Mouse (Mus musculus): Measurements from ENCODE around the gene Lgalsl. TPM values are rescaled to one million over a fixed set of nuclear protein-coding genes. Genes with fewer than 3 reads are reported as not detected.

The Lgalsl gene
- polyA plus RNA-seq, 1 experiment from 2014 or later: 55.1 TPM

DNA sequence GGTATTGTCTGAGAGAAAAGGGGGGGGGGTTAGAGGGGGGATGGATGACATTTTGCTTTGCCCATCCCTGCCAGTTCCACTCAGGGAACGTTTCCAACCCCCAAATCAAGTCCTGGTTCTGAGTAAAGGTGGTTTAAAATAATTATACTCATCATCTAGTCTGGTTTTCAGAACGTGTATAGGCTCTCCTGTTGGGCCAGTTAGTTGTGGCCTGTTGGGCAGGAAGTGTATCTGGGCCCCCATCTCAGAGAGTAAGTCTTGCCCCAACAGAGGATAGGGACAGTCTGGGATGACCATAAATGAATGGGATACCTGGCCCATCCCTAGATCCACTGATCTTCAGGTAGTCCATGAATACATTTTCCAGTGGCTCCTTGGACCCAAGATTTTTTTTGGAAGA is 48.2 kb downstream of the Lgalsl start:
- H3K9ac ChIP-seq: no peak overlapping the region
- WGBS: 58% methylated on average over 2 of the region's 2 CpGs

GRCm38 (mm10) chr11:20780312-20780711 is 50.5 kb downstream of the Lgalsl start:
- ATAC-seq (ENCODE audit: insufficient number of reproducible peaks, low FRiP score): no peak
- Histone ChIP-seq H3K27ac (ENCODE audit: poor library complexity, severe bottlenecking) (no peak overlapping the region), H3K4me3 (no peak overlapping the region), H3K36me3 (no peaks in the 10 kb centered on the region), H3K9me3 (replicated peaks) (peaks cover 18% of the 10 kb centered on the region), H3K9ac (no peak overlapping the region), H3K4me1 (replicated peaks) (peaks cover 7% of the 10 kb centered on the region; the same call in 1 of the 2 replicates), H3K27me3 (replicated peaks) (no peaks in the 10 kb centered on the region), H3K4me2 (no peak overlapping the region)
- 81% methylated on average over 4 of the region's 4 CpGs for WGBS

More for the DNA sequence above, 48.2 kb downstream of the Lgalsl start:
- no peak for ATAC-seq (ENCODE audit: insufficient number of reproducible peaks, low FRiP score)
- Histone ChIP-seq H3K27ac (ENCODE audit: poor library complexity, severe bottlenecking) (no peak overlapping the region), H3K9me3 (replicated peaks) (peaks cover 15% of the 10 kb centered on the region), H3K4me3 (no peak overlapping the region), H3K4me2 (no peak overlapping the region), H3K36me3 (no peaks in the 10 kb centered on the region), H3K27me3 (replicated peaks) (no peaks in the 10 kb centered on the region), H3K4me1 (replicated peaks) (peaks cover 7% of the 10 kb centered on the region; the same call in 1 of the 2 replicates)

DNA sequence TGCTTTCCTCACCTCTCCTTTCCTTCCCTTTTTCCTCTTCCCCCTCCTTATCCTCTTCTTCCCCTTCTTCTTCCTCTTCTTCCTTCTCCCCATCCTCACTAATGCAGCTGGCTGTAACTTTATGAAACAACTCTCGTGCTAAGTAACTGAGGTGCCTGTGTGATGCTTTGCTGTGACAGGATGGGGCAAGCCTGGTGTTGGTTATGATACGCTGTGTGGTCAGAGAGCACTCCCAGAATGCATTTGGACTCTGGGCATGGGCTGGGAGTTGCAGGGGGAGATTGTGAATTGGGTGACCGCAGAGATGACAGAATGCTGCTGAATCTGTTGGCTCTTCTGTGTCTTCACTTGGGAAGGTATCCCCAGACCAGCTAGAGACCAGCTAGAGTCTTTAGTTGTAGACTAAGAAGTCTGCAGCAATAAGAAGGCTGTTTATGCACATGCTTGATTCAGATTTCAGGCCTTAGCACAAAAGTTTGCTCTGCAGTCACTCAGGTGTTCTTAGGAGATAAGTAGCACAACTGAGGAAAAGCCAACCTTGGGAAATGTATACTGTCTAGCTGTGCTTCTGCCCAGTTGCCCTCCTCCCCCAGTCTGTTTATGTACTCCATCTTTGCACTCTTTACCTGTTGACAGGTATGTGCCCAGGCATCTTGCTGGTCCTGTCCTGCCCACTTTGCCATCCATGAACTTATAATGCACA is 51.8 kb downstream of the Lgalsl start:
- peaks cover 7% of the 10 kb centered on the region; the same call in 1 of the 2 replicates for H3K4me1 ChIP-seq (replicated peaks)
- ATAC-seq (ENCODE audit: insufficient number of reproducible peaks, low FRiP score): no peak
- H3K27me3 ChIP-seq (replicated peaks): no peaks in the 10 kb centered on the region
- H3K9ac ChIP-seq: no peak overlapping the region
- H3K27ac ChIP-seq (ENCODE audit: poor library complexity, severe bottlenecking): no peak overlapping the region
- no peak overlapping the region for H3K4me2 ChIP-seq
- H3K4me3 ChIP-seq: no peak overlapping the region
- H3K36me3 ChIP-seq: no peaks in the 10 kb centered on the region
- peaks cover 8% of the 10 kb centered on the region for H3K9me3 ChIP-seq (replicated peaks)
- WGBS: 73% methylated on average over 3 of the region's 3 CpGs

DNA sequence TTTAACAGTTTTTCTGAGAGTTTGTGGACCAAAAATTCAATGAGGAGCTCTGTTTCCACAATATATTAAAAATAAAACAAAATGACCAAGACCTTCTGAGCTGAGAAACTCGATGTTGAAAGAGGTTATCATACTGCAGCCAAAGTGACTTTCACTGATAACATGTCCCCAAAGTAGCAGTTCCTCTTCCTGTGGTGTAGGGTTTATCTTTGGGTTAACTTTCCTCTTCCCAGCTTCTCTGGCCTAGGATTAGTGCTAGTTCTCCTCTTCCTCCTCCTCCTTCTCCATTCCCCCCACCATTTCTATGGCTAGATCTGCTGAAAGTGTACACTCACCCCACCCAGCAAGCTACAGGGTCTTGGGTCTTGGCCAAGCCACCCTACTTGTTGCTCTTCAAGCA is 52.6 kb downstream of the Lgalsl start:
- H3K9ac ChIP-seq: no peak overlapping the region
- WGBS: 18% methylated on average over 1 of the region's 1 CpGs
- peaks cover 7% of the 10 kb centered on the region for H3K9me3 ChIP-seq (replicated peaks)
- H3K4me1 ChIP-seq (replicated peaks): peaks cover 7% of the 10 kb centered on the region; the same call in 1 of the 2 replicates
- ATAC-seq (ENCODE audit: insufficient number of reproducible peaks, low FRiP score): no peak
- H3K4me2 ChIP-seq: no peak overlapping the region
- H3K27me3 ChIP-seq (replicated peaks): no peaks in the 10 kb centered on the region
- H3K4me3 ChIP-seq: no peak overlapping the region
- H3K27ac ChIP-seq (ENCODE audit: poor library complexity, severe bottlenecking): no peak overlapping the region
- H3K36me3 ChIP-seq: no peaks in the 10 kb centered on the region

GRCm38 (mm10) chr11:20776668-20777067 is 54.2 kb downstream of the Lgalsl start:
- Histone ChIP-seq H3K4me1 (replicated peaks) (peaks cover 7% of the 10 kb centered on the region; the same call in 1 of the 2 replicates), H3K4me3 (no peak overlapping the region), H3K27ac (ENCODE audit: poor library complexity, severe bottlenecking) (no peak overlapping the region), H3K36me3 (no peaks in the 10 kb centered on the region), H3K9ac (no peak overlapping the region), H3K27me3 (replicated peaks) (no peaks in the 10 kb centered on the region), H3K4me2 (no peak overlapping the region), H3K9me3 (replicated peaks) (peaks cover 7% of the 10 kb centered on the region)
- no peak for ATAC-seq (ENCODE audit: insufficient number of reproducible peaks, low FRiP score)

Other genes starting within 250 kb of the Lgalsl start
- 12.4 and 12.9 TPM in 2 replicates for gene Aftph, start 89.5 kb downstream of the Lgalsl start, polyA plus RNA-seq (2016; fragmentation: Nextera tagmentation; extraction: Ambion mirVana)